Mouse (Mus musculus) stomach, embryonic 15.5 days (tissue): ENCODE results near the gene Plekhh2. TPM values are rescaled to one million over a fixed set of nuclear protein-coding genes. Genes with fewer than 3 reads are reported as not detected.
"Not testable (repeated sequence)": the region's sequence is repeated elsewhere in the genome, so short reads cannot be mapped to it uniquely, and the experiment has no call there.

Experiments used
- ATAC-seq: fragments of 200-750 bp; cut with Nextera tagmentation; 2 replicates; pipeline ENCODE4 v1.8.0; 2017; ENCODE audit warnings: low read depth, moderate number of reproducible peaks, moderate TSS enrichment; ENCODE audit not compliant: insufficient read depth, low FRiP score
- H3K27ac ChIP-seq: fragments of 300-500 bp; sonication (generic); 2 replicates; pipeline ENCODE4 v1.5.1; 2015; ENCODE audit warnings: mild to moderate bottlenecking, inconsistent platforms
- H3K27me3 ChIP-seq: fragments of 300-500 bp; sonication (generic); replicated peaks from 2 replicates; pipeline ENCODE4 v1.6.1; 2015; ENCODE audit warnings: inconsistent platforms
- H3K36me3 ChIP-seq: fragments of 300-500 bp; sonication (generic); 2 replicates; pipeline ENCODE4 v1.6.1; 2015; ENCODE audit warnings: inconsistent platforms
- H3K4me1 ChIP-seq: fragments of 300-500 bp; sonication (generic); 2 replicates; pipeline ENCODE4 v1.6.1; 2015; ENCODE audit warnings: inconsistent platforms
- H3K4me2 ChIP-seq: fragments of 300-500 bp; sonication (generic); 2 replicates; pipeline ENCODE4 v1.6.1; 2015; ENCODE audit warnings: mild to moderate bottlenecking, inconsistent platforms
- H3K4me3 ChIP-seq: fragments of 300-500 bp; sonication (generic); replicated peaks from 2 replicates; pipeline ENCODE4 v1.5.1; 2015; ENCODE audit warnings: inconsistent platforms
- H3K9ac ChIP-seq: fragments of 300-500 bp; sonication (generic); 2 replicates; pipeline ENCODE4 v1.6.1; 2015; ENCODE audit warnings: inconsistent platforms
- H3K9me3 ChIP-seq: fragments of 300-500 bp; sonication (generic); 2 replicates; pipeline ENCODE4 v1.6.1; 2016; ENCODE audit warnings: inconsistent platforms
- WGBS: fragments of 180-500 bp; shearing (Covaris S2); methylation state at CpG from one replicate; pipeline ENCODE4 v1.1.7; 2015; 5-methylcytosine and 5-hydroxymethylcytosine counted together
- polyA plus RNA-seq: library from polyadenylated mRNA; unstranded; fragments of >200 nt; fragmentation: Nextera tagmentation; extraction: Ambion mirVana; gene quantifications from 2 replicates; pipeline ENCODE4 v1.2.1, GENCODE M21; 2015

The Plekhh2 gene
- polyA plus RNA-seq, 1 experiment from 2014 or later: 7.8 TPM

GRCm38 (mm10) chr17:84552230-84552629, 40.5 kb downstream of the Plekhh2 start:
- H3K9ac ChIP-seq: no peak overlapping the region
- H3K27ac ChIP-seq: no peak overlapping the region
- no peaks in the 10 kb centered on the region for H3K9me3 ChIP-seq
- H3K27me3 ChIP-seq: no peaks in the 10 kb centered on the region
- H3K4me1 ChIP-seq: no peaks in the 10 kb centered on the region
- no peaks in the 10 kb centered on the region for H3K36me3 ChIP-seq
- no peak overlapping the region for H3K4me3 ChIP-seq
- no peak overlapping the region for H3K4me2 ChIP-seq
- WGBS: 63% methylated on average over 5 of the region's 5 CpGs
- no peak for ATAC-seq

- not testable (repeated sequence) for H3K36me3 ChIP-seq, H3K4me1 ChIP-seq
These were observed 52.6 kb downstream of the Plekhh2 start for GRCm38 (mm10) chr17:84564264-84564663.

GRCm38 (mm10) chr17:84565762-84566161, 54.1 kb downstream of the Plekhh2 start:
- Histone ChIP-seq H3K4me3 (no peak overlapping the region), H3K27me3 (no peaks in the 10 kb centered on the region)

More at GRCm38 (mm10) chr17:84564264-84564663, 52.6 kb downstream of the Plekhh2 start:
- not testable (repeated sequence) for H3K4me3 ChIP-seq, H3K9me3 ChIP-seq, H3K4me2 ChIP-seq, ATAC-seq, H3K27me3 ChIP-seq, H3K9ac ChIP-seq, H3K27ac ChIP-seq

GRCm38 (mm10) chr17:84566773-84567555, 55.3 kb downstream of the Plekhh2 start:
- Histone ChIP-seq H3K9me3 (no peaks in the 10 kb centered on the region), H3K36me3 (0 out of 2 replicates have a peak, but pooled peaks cover 4% of the 10 kb centered on the region), H3K27me3 (no peaks in the 10 kb centered on the region), H3K4me1 (no peaks in the 10 kb centered on the region), H3K4me2 (no peak overlapping the region), H3K9ac (no peak overlapping the region), H3K27ac (no peak overlapping the region), H3K4me3 (no peak overlapping the region)
- WGBS: 64% methylated on average over 27 of the region's 27 CpGs
- ATAC-seq: no peak

More at GRCm38 (mm10) chr17:84565762-84566161, 54.1 kb downstream of the Plekhh2 start:
- ATAC-seq: no peak
- Histone ChIP-seq H3K9ac (no peak overlapping the region), H3K9me3 (no peaks in the 10 kb centered on the region), H3K4me2 (no peak overlapping the region), H3K36me3 (no peaks in the 10 kb centered on the region), H3K4me1 (no peaks in the 10 kb centered on the region), H3K27ac (no peak overlapping the region)
- 89% methylated on average over 6 of the region's 6 CpGs for WGBS

- Histone ChIP-seq H3K27ac (no peak overlapping the region), H3K27me3 (no peaks in the 10 kb centered on the region), H3K4me3 (no peak overlapping the region), H3K4me2 (no peak overlapping the region), H3K9me3 (no peaks in the 10 kb centered on the region), H3K9ac (no peak overlapping the region), H3K4me1 (no peaks in the 10 kb centered on the region), H3K36me3 (0 out of 2 replicates have a peak, but pooled peaks cover 4% of the 10 kb centered on the region)
- ATAC-seq: no peak
- 85% methylated on average over 12 of the region's 12 CpGs for WGBS
These were observed 57.1 kb downstream of the Plekhh2 start for GRCm38 (mm10) chr17:84568807-84569206.

DNA sequence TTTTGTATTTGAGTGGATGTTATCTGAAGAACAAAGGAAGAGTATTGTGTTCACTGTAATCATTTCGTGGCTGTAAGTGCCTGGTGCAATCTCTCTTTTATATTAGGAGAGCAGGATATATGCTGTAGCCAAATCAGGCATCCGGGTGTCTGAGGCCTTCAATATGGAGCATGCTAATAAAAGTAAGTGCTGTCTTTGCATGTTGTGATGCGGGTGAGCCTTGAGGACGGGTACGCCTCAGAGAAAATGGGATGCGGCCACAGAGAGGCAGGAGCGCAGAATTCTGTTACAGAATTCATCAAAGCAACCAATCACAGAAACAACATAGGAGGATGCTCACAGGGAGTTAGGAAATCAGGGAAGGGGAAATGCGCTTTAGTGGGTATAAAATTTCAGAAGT, 58.1 kb downstream of the Plekhh2 start:
- H3K9ac ChIP-seq: no peak overlapping the region
- H3K4me2 ChIP-seq: no peak overlapping the region
- 86% methylated on average over 8 of the region's 8 CpGs for WGBS
- ATAC-seq: no peak
- no peaks in the 10 kb centered on the region for H3K4me1 ChIP-seq
- H3K27me3 ChIP-seq: no peaks in the 10 kb centered on the region
- no peak overlapping the region for H3K4me3 ChIP-seq
- H3K36me3 ChIP-seq: 0 out of 2 replicates have a peak, but pooled peaks cover 4% of the 10 kb centered on the region
- H3K9me3 ChIP-seq: no peaks in the 10 kb centered on the region
- no peak overlapping the region for H3K27ac ChIP-seq

DNA sequence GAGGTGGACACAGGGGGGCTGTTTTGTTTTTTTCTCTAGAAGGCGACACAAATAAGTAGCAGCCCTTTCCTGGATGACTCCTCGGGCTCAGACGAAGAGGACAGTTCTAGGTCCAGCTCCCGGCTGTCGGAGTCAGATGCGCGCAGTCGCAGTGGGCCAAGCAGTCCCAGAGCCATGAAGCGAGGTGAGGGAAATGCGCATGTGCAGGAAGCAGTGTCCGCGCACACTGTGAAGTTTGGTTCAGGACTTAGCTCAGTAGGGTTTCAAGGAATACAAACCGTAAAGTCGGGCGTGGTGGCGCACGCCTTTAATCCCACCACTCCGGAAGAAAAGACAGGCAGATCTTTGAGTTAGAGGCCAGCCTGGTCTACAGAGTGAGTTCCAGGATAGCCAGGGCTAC, 59.9 kb downstream of the Plekhh2 start:
- Histone ChIP-seq H3K4me3 (no peak overlapping the region), H3K4me1 (no peaks in the 10 kb centered on the region), H3K9me3 (no peaks in the 10 kb centered on the region), H3K27ac (no peak overlapping the region), H3K4me2 (no peak overlapping the region), H3K36me3 (0 out of 2 replicates have a peak, but pooled peaks cover 4% of the 10 kb centered on the region), H3K9ac (no peak overlapping the region), H3K27me3 (no peaks in the 10 kb centered on the region)
- 79% methylated on average over 18 of the region's 18 CpGs for WGBS
- ATAC-seq: no peak

DNA sequence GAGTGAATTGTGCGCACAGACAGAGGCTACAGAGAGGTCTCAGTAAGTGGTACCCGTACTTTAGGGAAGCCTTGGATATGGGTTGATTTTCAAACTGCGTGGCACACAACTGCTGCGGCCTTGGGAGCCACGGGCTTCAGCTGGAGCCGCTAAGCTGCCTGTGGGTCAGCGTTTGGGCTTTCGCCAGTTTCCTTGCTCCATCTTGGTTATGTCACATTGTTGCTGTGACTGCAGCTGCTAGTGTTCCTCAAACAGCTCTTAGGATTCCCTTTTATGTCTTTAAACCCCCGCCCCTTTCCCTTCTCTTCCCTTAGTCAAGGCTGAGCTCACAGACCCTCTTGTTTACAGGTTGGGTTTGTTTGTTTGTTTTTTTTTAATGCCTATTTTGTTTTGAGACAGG, 61.6 kb downstream of the Plekhh2 start:
- ATAC-seq: no peak
- H3K9ac ChIP-seq: no peak overlapping the region
- H3K27me3 ChIP-seq: no peaks in the 10 kb centered on the region
- no peak overlapping the region for H3K4me3 ChIP-seq
- H3K4me2 ChIP-seq: no peak overlapping the region
- 86% methylated on average over 9 of the region's 9 CpGs for WGBS
- peak overlapping the region; percentile 54 for H3K27ac ChIP-seq
- no peaks in the 10 kb centered on the region for H3K9me3 ChIP-seq
- no peaks in the 10 kb centered on the region for H3K4me1 ChIP-seq
- H3K36me3 ChIP-seq: 0 out of 2 replicates have a peak, but pooled peaks cover 4% of the 10 kb centered on the region

GRCm38 (mm10) chr17:84573940-84574339, 62.2 kb downstream of the Plekhh2 start:
- Histone ChIP-seq H3K27me3 (no peaks in the 10 kb centered on the region), H3K4me2 (no peak overlapping the region), H3K27ac (peak overlapping the region; percentile 54), H3K9me3 (no peaks in the 10 kb centered on the region), H3K4me1 (no peaks in the 10 kb centered on the region), H3K9ac (no peak overlapping the region), H3K4me3 (no peak overlapping the region), H3K36me3 (0 out of 2 replicates have a peak, but pooled peaks cover 4% of the 10 kb centered on the region)
- no peak for ATAC-seq
- WGBS: 53% methylated on average over 5 of the region's 5 CpGs

GRCm38 (mm10) chr17:84575108-84575507, 63.4 kb downstream of the Plekhh2 start:
- Histone ChIP-seq H3K4me2 (no peak overlapping the region), H3K27me3 (no peaks in the 10 kb centered on the region), H3K4me3 (no peak overlapping the region), H3K4me1 (no peaks in the 10 kb centered on the region), H3K9ac (no peak overlapping the region), H3K27ac (no peak overlapping the region), H3K36me3 (0 out of 2 replicates have a peak, but pooled peaks cover 4% of the 10 kb centered on the region), H3K9me3 (no peaks in the 10 kb centered on the region)
- ATAC-seq: no peak
- WGBS: 89% methylated on average over 5 of the region's 5 CpGs

- Histone ChIP-seq H3K4me3 (no peak overlapping the region), H3K9me3 (no peaks in the 10 kb centered on the region), H3K36me3 (0 out of 2 replicates have a peak, but pooled peaks cover under 1% of the 10 kb centered on the region), H3K4me2 (no peak overlapping the region), H3K9ac (no peak overlapping the region), H3K4me1 (no peaks in the 10 kb centered on the region), H3K27ac (no peak overlapping the region), H3K27me3 (no peaks in the 10 kb centered on the region)
- WGBS: 74% methylated on average over 16 of the region's 16 CpGs
- no peak for ATAC-seq
These were observed 65.1 kb downstream of the Plekhh2 start for GRCm38 (mm10) chr17:84576621-84577293.

GRCm38 (mm10) chr17:84579249-84579648, 67.6 kb downstream of the Plekhh2 start:
- H3K4me2 ChIP-seq: no peak overlapping the region
- no peak overlapping the region for H3K4me3 ChIP-seq
- H3K27me3 ChIP-seq: no peaks in the 10 kb centered on the region
- no peaks in the 10 kb centered on the region for H3K9me3 ChIP-seq
- H3K27ac ChIP-seq: no peak overlapping the region
- H3K36me3 ChIP-seq: no peaks in the 10 kb centered on the region
- no peak overlapping the region for H3K9ac ChIP-seq
- WGBS: 67% methylated on average over 8 of the region's 8 CpGs
- no peaks in the 10 kb centered on the region for H3K4me1 ChIP-seq
- no peak for ATAC-seq
